Mouse (Mus musculus): ENCODE data around the gene S100a16. TPM values are rescaled to one million over a fixed set of nuclear protein-coding genes. Genes with fewer than 3 reads are reported as not detected.

The S100a16 gene
- polyA plus RNA-seq, 1 experiment from 2014 or later: 244 TPM

DNA sequence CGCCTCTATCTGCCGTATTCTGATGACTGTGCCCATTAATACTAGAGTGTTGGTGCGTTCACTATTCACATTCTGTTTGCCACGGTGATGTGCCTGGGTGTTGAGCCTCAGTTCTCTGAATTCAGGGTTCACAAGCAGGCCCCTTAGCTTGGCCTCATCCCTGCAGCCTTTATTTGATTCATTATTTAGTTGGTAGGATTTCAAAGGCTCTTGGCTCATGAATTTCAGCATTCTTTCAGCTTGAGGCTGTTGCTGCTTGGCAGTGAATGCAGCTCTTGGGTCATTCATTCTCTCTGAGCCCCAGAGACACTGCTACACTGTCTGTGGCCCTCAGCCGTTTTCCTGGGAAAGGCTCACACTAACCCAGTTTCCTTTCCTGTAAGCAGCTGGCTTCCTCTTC lies 18.9 kb downstream of the S100a16 start:
- WGBS: 63% methylated on average over 5 of the region's 5 CpGs
- no peak overlapping the region for H3K4me3 ChIP-seq (ENCODE audit: low read depth, low read length)
- H3K4me2 ChIP-seq (replicated peaks; ENCODE audit: low read depth, low read length): no peak overlapping the region
- no peak overlapping the region for H3K27ac ChIP-seq (ENCODE audit: low read length)
- no peaks in the 10 kb centered on the region for H3K4me1 ChIP-seq (ENCODE audit: control insufficient read depth, insufficient read depth, low read length)
- no peak overlapping the region for H3K9ac ChIP-seq (replicated peaks; ENCODE audit: low read depth, low read length)
- H3K27me3 ChIP-seq (ENCODE audit: control insufficient read depth, insufficient read depth, low read length): no peaks in the 10 kb centered on the region
- no peaks in the 10 kb centered on the region for H3K36me3 ChIP-seq (ENCODE audit: control insufficient read depth, insufficient read depth, low read length)
- ATAC-seq (ENCODE audit: insufficient number of reproducible peaks, insufficient read depth, low FRiP score, low read depth): no peak
- no peaks in the 10 kb centered on the region for H3K9me3 ChIP-seq (ENCODE audit: control insufficient read depth, low read depth, low read length)

DNA sequence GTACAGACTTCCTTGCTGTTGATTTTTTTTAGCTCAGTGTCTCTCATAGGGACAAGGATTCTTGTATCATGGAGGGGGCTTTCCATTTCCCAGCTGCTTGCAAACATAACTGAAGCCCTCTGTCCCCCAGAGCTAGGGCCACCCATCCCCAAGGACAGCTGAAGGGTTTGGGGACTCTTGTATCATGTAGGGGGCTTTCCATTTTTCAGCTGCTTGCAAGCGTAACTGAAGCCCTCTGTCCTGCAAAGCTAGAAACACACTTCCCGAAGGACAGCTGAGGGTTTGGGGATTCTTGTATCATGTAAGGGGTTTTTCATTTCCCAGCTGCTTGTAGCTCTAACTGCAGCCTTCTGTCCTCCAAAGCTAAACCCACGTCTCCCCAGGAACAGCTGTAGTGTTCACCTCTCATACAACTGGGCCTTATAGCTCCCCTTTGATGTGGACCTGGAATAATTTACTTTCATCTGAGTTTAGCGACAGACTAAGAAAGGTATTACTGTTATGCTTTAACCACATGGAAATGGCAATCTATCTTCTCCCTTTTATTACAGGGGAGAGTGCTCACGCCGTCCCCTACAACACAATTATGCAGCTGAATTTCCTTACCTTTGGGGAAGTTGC lies 23.1 kb downstream of the S100a16 start, which contains the start of gene S100a3:
S100a3 (plus strand) TSS at position 571 of the 621 bp plus-strand sequence.
- no peak for ATAC-seq (ENCODE audit: insufficient number of reproducible peaks, insufficient read depth, low FRiP score, low read depth)
- WGBS: 65% methylated on average over 6 of the region's 6 CpGs
- H3K9ac ChIP-seq (replicated peaks; ENCODE audit: low read depth, low read length): no peak within 1 kb of the TSS
- no peaks in the 10 kb centered on the region for H3K9me3 ChIP-seq (ENCODE audit: control insufficient read depth, low read depth, low read length)
- no peaks in the 10 kb centered on the region for H3K36me3 ChIP-seq (ENCODE audit: control insufficient read depth, insufficient read depth, low read length)
- H3K4me3 ChIP-seq (ENCODE audit: low read depth, low read length): no peak within 1 kb of the TSS
- H3K27me3 ChIP-seq (ENCODE audit: control insufficient read depth, insufficient read depth, low read length): no peaks in the 10 kb centered on the region
- H3K4me1 ChIP-seq (ENCODE audit: control insufficient read depth, insufficient read depth, low read length): no peaks in the 10 kb centered on the region
- no peak within 1 kb of the TSS for H3K27ac ChIP-seq (ENCODE audit: low read length)
- no peak within 1 kb of the TSS for H3K4me2 ChIP-seq (replicated peaks; ENCODE audit: low read depth, low read length)

DNA sequence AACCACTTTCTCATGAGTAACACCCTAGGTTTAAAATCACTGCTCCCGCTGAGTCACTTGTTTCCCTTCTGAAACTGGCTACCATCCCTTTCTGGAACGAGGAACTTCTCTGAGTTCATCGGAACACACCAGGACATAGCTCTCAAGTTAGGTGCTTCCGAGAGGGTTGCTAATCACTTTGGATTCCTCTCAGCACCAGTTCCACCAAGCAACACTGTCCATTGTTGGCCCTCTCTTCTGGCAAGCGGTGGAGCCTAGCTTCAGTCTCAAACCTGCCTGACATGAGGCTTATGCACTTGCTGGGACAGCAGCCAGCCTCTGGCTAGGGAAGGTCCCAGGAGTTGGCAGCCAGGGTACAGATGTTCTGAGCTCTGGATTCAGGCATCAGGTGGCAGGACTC lies 37.6 kb downstream of the S100a16 start:
- 84% methylated on average over 5 of the region's 5 CpGs for WGBS
- H3K27ac ChIP-seq (ENCODE audit: low read length): no peak overlapping the region
- no peak for ATAC-seq (ENCODE audit: insufficient number of reproducible peaks, insufficient read depth, low FRiP score, low read depth)

DNA sequence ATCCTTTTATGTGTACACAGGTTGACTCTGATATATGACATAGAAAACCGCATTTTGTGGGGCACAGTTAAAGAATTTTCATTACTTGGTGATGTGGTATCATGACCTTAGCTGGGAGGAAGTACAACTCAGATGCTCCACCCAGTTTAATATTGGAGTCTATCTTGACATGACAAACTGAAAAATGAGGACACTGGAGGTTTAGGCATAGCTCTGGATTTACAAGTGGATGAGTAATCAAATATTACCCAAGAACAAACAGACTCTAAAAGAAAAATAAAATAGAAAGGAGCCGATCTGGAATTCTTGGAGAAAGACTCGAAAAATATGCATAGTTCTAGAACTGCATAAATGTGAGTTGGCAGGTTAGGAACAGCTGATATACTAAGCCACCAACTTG lies 38.3 kb downstream of the S100a16 start:
- H3K4me2 ChIP-seq (replicated peaks; ENCODE audit: low read depth, low read length): no peak overlapping the region
- no peaks in the 10 kb centered on the region for H3K36me3 ChIP-seq (ENCODE audit: control insufficient read depth, insufficient read depth, low read length)
- no peak overlapping the region for H3K27ac ChIP-seq (ENCODE audit: low read length)
- no peaks in the 10 kb centered on the region for H3K4me1 ChIP-seq (ENCODE audit: control insufficient read depth, insufficient read depth, low read length)
- no peaks in the 10 kb centered on the region for H3K27me3 ChIP-seq (ENCODE audit: control insufficient read depth, insufficient read depth, low read length)
- 68% methylated on average over 3 of the region's 3 CpGs for WGBS
- H3K9ac ChIP-seq (replicated peaks; ENCODE audit: low read depth, low read length): no peak overlapping the region
- no peak for ATAC-seq (ENCODE audit: insufficient number of reproducible peaks, insufficient read depth, low FRiP score, low read depth)
- no peak overlapping the region for H3K4me3 ChIP-seq (ENCODE audit: low read depth, low read length)
- no peaks in the 10 kb centered on the region for H3K9me3 ChIP-seq (ENCODE audit: control insufficient read depth, low read depth, low read length)

More for the DNA sequence above, 37.6 kb downstream of the S100a16 start:
- H3K9ac ChIP-seq (replicated peaks; ENCODE audit: low read depth, low read length): no peak overlapping the region
- no peak overlapping the region for H3K4me3 ChIP-seq (ENCODE audit: low read depth, low read length)
- no peaks in the 10 kb centered on the region for H3K9me3 ChIP-seq (ENCODE audit: control insufficient read depth, low read depth, low read length)
- H3K4me2 ChIP-seq (replicated peaks; ENCODE audit: low read depth, low read length): no peak overlapping the region
- H3K27me3 ChIP-seq (ENCODE audit: control insufficient read depth, insufficient read depth, low read length): no peaks in the 10 kb centered on the region
- H3K36me3 ChIP-seq (ENCODE audit: control insufficient read depth, insufficient read depth, low read length): no peaks in the 10 kb centered on the region
- no peaks in the 10 kb centered on the region for H3K4me1 ChIP-seq (ENCODE audit: control insufficient read depth, insufficient read depth, low read length)

DNA sequence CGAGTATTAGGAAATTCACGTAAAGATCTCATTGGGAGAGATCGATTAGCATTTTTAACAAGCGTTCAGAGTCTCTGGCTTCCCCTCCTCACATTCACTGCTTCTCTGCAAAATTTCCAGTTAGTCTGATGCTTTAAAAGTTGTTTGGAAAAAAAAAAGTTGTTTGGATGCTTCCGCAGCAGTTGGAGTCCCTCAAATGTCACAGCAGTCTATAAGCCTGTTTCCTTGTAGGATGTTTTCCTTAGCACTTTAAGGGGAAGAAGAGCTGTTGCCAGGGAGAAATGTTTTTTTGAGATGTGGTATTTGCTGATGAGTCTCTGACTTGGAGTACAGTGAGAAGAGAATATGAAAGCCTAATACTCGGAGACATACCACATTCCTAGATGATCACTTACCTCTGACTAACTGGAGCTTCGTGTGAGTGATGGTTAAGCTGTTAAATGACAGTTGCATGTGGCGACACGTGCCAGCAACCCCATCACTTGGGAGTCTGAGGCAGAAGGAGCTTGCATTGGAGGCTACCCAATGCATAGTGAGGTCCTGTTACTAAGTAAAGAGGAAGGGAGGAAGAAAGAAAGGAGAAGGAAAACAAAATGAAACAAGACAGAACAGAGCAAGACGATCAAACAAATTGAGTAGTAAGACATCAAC lies 39.4 kb downstream of the S100a16 start:
- Histone ChIP-seq H3K9me3 (ENCODE audit: control insufficient read depth, low read depth, low read length) (no peaks in the 10 kb centered on the region), H3K9ac (replicated peaks; ENCODE audit: low read depth, low read length) (no peak overlapping the region), H3K4me1 (ENCODE audit: control insufficient read depth, insufficient read depth, low read length) (no peaks in the 10 kb centered on the region), H3K4me2 (replicated peaks; ENCODE audit: low read depth, low read length) (no peak overlapping the region), H3K36me3 (ENCODE audit: control insufficient read depth, insufficient read depth, low read length) (no peaks in the 10 kb centered on the region), H3K27ac (ENCODE audit: low read length) (peak overlapping the region; percentile 10; the same call in 1 of the 2 replicates), H3K27me3 (ENCODE audit: control insufficient read depth, insufficient read depth, low read length) (no peaks in the 10 kb centered on the region), H3K4me3 (ENCODE audit: low read depth, low read length) (no peak overlapping the region)
- WGBS: 68% methylated on average over 10 of the region's 10 CpGs
- no peak for ATAC-seq (ENCODE audit: insufficient number of reproducible peaks, insufficient read depth, low FRiP score, low read depth)

DNA sequence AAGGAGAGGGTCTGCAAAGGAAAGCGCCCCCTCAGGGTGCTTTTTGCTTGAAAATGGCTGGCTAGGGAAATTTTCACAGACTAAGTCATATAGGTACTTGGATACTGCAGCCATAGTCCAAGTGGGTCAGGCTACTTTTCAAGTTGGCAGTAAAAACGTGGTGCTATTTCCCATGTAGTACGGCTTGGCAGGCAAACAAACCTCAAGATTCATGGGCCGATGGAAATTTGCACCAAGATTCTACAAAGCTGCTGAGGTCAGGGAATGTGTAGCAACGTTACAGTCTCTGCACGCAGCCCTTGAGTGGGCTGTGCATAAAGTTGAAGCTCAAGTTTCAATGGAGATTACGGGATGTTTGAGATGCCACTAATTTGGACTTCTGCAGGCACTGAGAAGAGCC lies 42.4 kb downstream of the S100a16 start:
- no peaks in the 10 kb centered on the region for H3K36me3 ChIP-seq (ENCODE audit: control insufficient read depth, insufficient read depth, low read length)
- no peaks in the 10 kb centered on the region for H3K27me3 ChIP-seq (ENCODE audit: control insufficient read depth, insufficient read depth, low read length)
- H3K4me1 ChIP-seq (ENCODE audit: control insufficient read depth, insufficient read depth, low read length): no peaks in the 10 kb centered on the region
- no peak overlapping the region for H3K27ac ChIP-seq (ENCODE audit: low read length)
- no peaks in the 10 kb centered on the region for H3K9me3 ChIP-seq (ENCODE audit: control insufficient read depth, low read depth, low read length)
- no peak overlapping the region for H3K4me2 ChIP-seq (replicated peaks; ENCODE audit: low read depth, low read length)
- H3K4me3 ChIP-seq (ENCODE audit: low read depth, low read length): no peak overlapping the region
- no peak overlapping the region for H3K9ac ChIP-seq (replicated peaks; ENCODE audit: low read depth, low read length)
- ATAC-seq (ENCODE audit: insufficient number of reproducible peaks, insufficient read depth, low FRiP score, low read depth): no peak
- WGBS: 59% methylated on average over 7 of the region's 7 CpGs

DNA sequence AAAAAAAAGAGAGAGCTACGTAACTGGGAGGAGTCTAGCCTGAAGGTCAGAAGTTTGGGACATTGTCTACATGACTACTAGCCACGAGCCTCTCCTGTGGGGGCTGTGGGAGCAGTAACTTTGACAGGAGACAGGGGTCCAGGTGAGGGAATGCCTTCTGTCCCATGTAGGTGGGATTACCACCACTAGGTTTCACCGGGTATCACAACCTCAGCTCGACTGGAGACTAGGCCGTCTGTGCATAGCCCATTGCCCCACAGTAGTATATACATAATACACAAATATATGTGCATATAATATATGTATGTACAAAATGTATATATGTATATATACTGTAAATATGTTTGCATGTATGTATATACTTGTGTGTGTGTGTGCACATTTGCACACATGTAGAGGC lies 44.1 kb downstream of the S100a16 start:
- Histone ChIP-seq H3K27ac (ENCODE audit: low read length) (no peak overlapping the region), H3K9ac (replicated peaks; ENCODE audit: low read depth, low read length) (no peak overlapping the region), H3K4me3 (ENCODE audit: low read depth, low read length) (no peak overlapping the region), H3K27me3 (ENCODE audit: control insufficient read depth, insufficient read depth, low read length) (no peaks in the 10 kb centered on the region), H3K4me2 (replicated peaks; ENCODE audit: low read depth, low read length) (no peak overlapping the region), H3K4me1 (ENCODE audit: control insufficient read depth, insufficient read depth, low read length) (no peaks in the 10 kb centered on the region), H3K9me3 (ENCODE audit: control insufficient read depth, low read depth, low read length) (no peaks in the 10 kb centered on the region), H3K36me3 (ENCODE audit: control insufficient read depth, insufficient read depth, low read length) (no peaks in the 10 kb centered on the region)
- 95% methylated on average over 5 of the region's 5 CpGs for WGBS
- no peak for ATAC-seq (ENCODE audit: insufficient number of reproducible peaks, insufficient read depth, low FRiP score, low read depth)

DNA sequence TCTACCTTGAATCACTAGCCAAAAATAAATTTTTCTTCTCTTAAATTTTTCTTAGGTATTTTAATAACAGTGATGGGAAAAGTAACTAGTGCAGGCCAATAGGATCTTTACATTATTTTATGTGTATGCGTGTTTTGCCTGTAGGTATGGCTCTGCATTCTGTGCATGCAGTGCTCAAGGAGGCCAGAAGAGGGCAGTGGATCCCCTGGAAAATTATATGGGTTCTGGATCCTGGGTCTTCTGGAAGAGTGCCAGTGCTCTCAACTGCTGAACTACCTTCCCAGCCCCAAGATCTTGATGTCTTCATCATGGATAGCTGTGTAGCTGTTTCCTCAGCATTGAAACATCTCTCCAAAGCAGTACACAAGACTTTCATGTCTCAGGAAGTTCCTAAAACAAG lies 45.1 kb downstream of the S100a16 start:
- no peaks in the 10 kb centered on the region for H3K4me1 ChIP-seq (ENCODE audit: control insufficient read depth, insufficient read depth, low read length)
- H3K36me3 ChIP-seq (ENCODE audit: control insufficient read depth, insufficient read depth, low read length): no peaks in the 10 kb centered on the region
- WGBS: 98% methylated on average over 1 of the region's 1 CpGs
- no peak for ATAC-seq (ENCODE audit: insufficient number of reproducible peaks, insufficient read depth, low FRiP score, low read depth)
- H3K4me3 ChIP-seq (ENCODE audit: low read depth, low read length): no peak overlapping the region
- H3K9ac ChIP-seq (replicated peaks; ENCODE audit: low read depth, low read length): no peak overlapping the region
- no peaks in the 10 kb centered on the region for H3K27me3 ChIP-seq (ENCODE audit: control insufficient read depth, insufficient read depth, low read length)
- H3K4me2 ChIP-seq (replicated peaks; ENCODE audit: low read depth, low read length): no peak overlapping the region
- H3K27ac ChIP-seq (ENCODE audit: low read length): no peak overlapping the region
- H3K9me3 ChIP-seq (ENCODE audit: control insufficient read depth, low read depth, low read length): no peaks in the 10 kb centered on the region

DNA sequence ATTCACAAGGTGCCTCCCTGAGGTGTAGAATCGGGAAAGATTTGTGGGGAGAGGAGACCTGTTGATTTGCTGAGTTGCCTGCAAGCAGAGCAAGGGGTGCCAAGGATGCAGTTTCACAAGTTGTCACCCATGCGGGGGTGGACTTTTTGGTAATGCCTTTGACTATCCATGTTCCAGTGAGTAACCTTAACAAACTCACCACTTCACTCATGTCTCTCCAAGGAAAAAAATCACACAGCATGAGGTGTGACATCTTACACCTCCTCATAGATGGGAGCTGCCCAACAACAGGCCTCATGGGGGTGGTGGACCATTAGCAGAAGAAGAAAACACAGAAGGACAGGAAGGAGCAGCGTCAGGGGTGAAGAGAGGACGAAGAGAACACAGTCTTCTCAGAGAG lies 45.5 kb downstream of the S100a16 start:
- no peaks in the 10 kb centered on the region for H3K36me3 ChIP-seq (ENCODE audit: control insufficient read depth, insufficient read depth, low read length)
- ATAC-seq (ENCODE audit: insufficient number of reproducible peaks, insufficient read depth, low FRiP score, low read depth): no peak
- H3K4me2 ChIP-seq (replicated peaks; ENCODE audit: low read depth, low read length): no peak overlapping the region
- H3K4me3 ChIP-seq (ENCODE audit: low read depth, low read length): no peak overlapping the region
- WGBS: 87% methylated on average over 4 of the region's 4 CpGs
- no peak overlapping the region for H3K27ac ChIP-seq (ENCODE audit: low read length)
- H3K4me1 ChIP-seq (ENCODE audit: control insufficient read depth, insufficient read depth, low read length): no peaks in the 10 kb centered on the region
- H3K27me3 ChIP-seq (ENCODE audit: control insufficient read depth, insufficient read depth, low read length): no peaks in the 10 kb centered on the region
- no peak overlapping the region for H3K9ac ChIP-seq (replicated peaks; ENCODE audit: low read depth, low read length)
- H3K9me3 ChIP-seq (ENCODE audit: control insufficient read depth, low read depth, low read length): no peaks in the 10 kb centered on the region

Data from stomach, embryonic 14.5 days (tissue).